ENCODE assay signal across 8 mouse cellular contexts in the genomic region with DNA sequence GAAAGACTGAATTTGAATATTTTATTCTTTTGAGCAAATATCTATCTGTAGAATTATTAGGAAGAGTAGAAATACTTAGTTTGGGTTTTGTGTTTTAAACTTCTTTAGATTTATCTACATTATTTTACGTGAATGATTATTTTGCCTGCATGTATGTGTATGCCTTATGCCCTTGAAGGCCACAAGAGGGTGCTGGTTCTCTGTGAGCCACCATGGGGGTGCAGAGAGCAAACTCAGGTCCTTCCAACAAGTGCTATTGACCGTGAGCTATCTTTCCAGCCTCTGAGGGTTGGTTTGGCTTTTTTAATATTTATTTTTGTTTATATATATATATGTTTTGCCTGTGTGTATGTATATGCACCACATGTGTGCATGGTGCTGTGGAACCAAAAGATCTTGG. TPM values are rescaled to one million over a fixed set of nuclear protein-coding genes. Genes with fewer than 3 reads are reported as not detected.
DNase-seq lines count a peak whose midpoint lies in the region; ATAC-seq lines count a peak whose summit lies in the region.

No protein-coding gene starts in this region.

- no peaks in the 10 kb centered on the region for H3K4me1 ChIP-seq in heart, embryonic 11.5 days (ENCODE audit: control insufficient read depth, insufficient read depth, low read length)

- no peaks in the 10 kb centered on the region for H3K27me3 ChIP-seq in heart, embryonic 11.5 days (ENCODE audit: control insufficient read depth, insufficient read depth, low read length)

- no peak overlapping the region for H3K4me3 ChIP-seq in heart, embryonic 11.5 days (ENCODE audit: low read depth, low read length)

- H3K9ac ChIP-seq in heart, embryonic 11.5 days (ENCODE audit: low read depth, low read length) = no peak overlapping the region

- ATAC-seq in heart, embryonic 11.5 days (replicated peaks; ENCODE audit: insufficient number of reproducible peaks, low FRiP score, low TSS enrichment) = no peak
- ATAC-seq in erythroid progenitor cell, adult 5-6 weeks (replicated peaks; ENCODE audit: low FRiP score, poor library complexity, severe bottlenecking) = peak; percentile 65; the same call in 1 of the 2 replicates

- DNase-seq in heart, postnatal 14 days = peak; percentile 15 to 37
- peak; percentile 40 for DNase-seq in CD4-positive helper T cell, adult 2 months (ENCODE audit: low read depth, low spot score)
- peak; percentile 15 for DNase-seq in adrenal gland, adult 8-10 months
- peak; percentile 20 for DNase-seq in retina, postnatal 7 days (ENCODE audit: low read depth, low spot score)
- no peak for DNase-seq in urinary bladder, adult 18-20 months (ENCODE audit: low spot score in 2 of 2)
- no peak for DNase-seq in right cerebral cortex, postnatal 14 days

- no peak overlapping the region for H3K4me2 ChIP-seq in heart, embryonic 11.5 days

- intact Hi-C loops in heart, postnatal 14 days (cut with DNase I) = loop anchor here (5.0 kb wide), 1 partner anchor 180 kb away; no protein-coding TSS in a partner anchor

- no peaks in the 10 kb centered on the region for H3K9me3 ChIP-seq in heart, embryonic 11.5 days (replicated peaks; ENCODE audit: control insufficient read depth, low read length)

- no peak overlapping the region for H3K27ac ChIP-seq in heart, embryonic 11.5 days (ENCODE audit: low read depth, low read length)

- peaks cover 9% of the 10 kb centered on the region; the same call in 1 of the 2 replicates for H3K36me3 ChIP-seq in heart, embryonic 11.5 days (ENCODE audit: control insufficient read depth, insufficient read depth, low read length)

- 83% methylated on average over 2 of the region's 2 CpGs for WGBS in heart, embryonic 11.5 days (ENCODE audit: insufficient replicate concordance)

RNA-seq across cellular contexts. Expression of a gene that starts 28.9 kb away (rescaled TPM):
- 100 to 1,000 TPM; 177 to 185 TPM for total RNA-seq in heart, postnatal 14 days (2021)
- 427 and 429 TPM in 2 replicates for polyA plus RNA-seq in heart, embryonic 11.5 days (2014; fragmentation: Nextera tagmentation; extraction: Ambion mirVana)
- total RNA-seq in adrenal gland, adult 8-10 months (2022) = 100 to 1,000 TPM; 209 to 378 (median 290) TPM
- 95.2 and 122 TPM in 2 replicates for total RNA-seq in erythroid progenitor cell, adult 5-6 weeks (2015; ENCODE audit: low replicate concordance)
- 37.9 and 56.7 TPM in 2 replicates for total RNA-seq in erythroid progenitor cell, adult 5-6 weeks (2017; ENCODE audit: low replicate concordance)

Comparison
In these comparisons a context has a peak if more than half of its experiments do, and no peak if none do; other contexts are left out.
1. DNase-seq: peak in heart, postnatal 14 days (2 of 2), CD4-positive helper T cell, adult 2 months (single experiment), adrenal gland, adult 8-10 months (single experiment) and retina, postnatal 7 days (single experiment); none in urinary bladder, adult 18-20 months (0 of 2) and right cerebral cortex, postnatal 14 days (single experiment).